Comparison of ENCODE assay signal across 19 mouse cellular contexts in the genomic region with DNA sequence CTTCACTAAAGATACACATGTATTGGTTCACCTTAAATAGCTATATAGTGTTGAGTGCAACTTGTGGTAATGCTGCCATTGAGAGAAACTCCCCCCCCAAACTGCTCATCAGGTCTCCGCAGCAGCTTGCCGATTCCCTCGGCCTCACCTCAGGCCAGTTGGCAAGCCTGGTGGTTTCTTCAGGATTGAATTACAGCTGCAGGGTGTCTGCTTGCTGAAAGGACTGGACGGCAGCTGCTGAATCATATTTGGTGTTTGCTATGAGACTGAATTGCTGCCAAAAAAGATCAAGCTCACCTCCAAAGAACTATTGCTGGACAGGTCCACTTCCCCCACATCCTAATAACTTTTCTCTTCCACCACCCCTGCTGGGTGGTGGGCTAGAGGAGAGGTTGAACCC.
DNase-seq lines count a peak whose midpoint lies in the region; ATAC-seq and TF ChIP-seq lines count a peak whose summit lies in the region.
"Had no signal": no experiment of that assay in that cellular context is flagged by ENCODE, and none has a peak within 500 bp of the region (broad histone marks: within the 10 kb centered on the region; RNA-seq: fewer than 3 reads in every experiment).

No protein-coding gene starts in this region.

- intact Hi-C loops in heart, adult 2 months (cut with DNase I): no loop called here

- DNase-seq in heart, postnatal 4 days: peak; percentile 12
- DNase-seq in heart, adult 2 months: no peak
- DNase-seq in embryonic facial prominence, embryonic 10.5 days (ENCODE audit: low spot score): peak; percentile 39
- peak; percentile 20 for DNase-seq in gastrocnemius, postnatal 25 days
- DNase-seq in hindbrain, postnatal 0 days (ENCODE audit: low spot score): no peak
- DNase-seq: cerebellum, adult 2 months; cerebellum, postnatal 36 days; kidney, adult 9 months; liver; right cerebral cortex, postnatal 4 days had no signal

- H3K4me1 ChIP-seq in heart, adult 2 months (ENCODE audit: control insufficient read depth, insufficient read depth, low read length): no peaks in the 10 kb centered on the region
- H3K4me1 ChIP-seq in embryonic facial prominence, embryonic 10.5 days: peaks cover 62% of the 10 kb centered on the region
- H3K4me1 ChIP-seq in hindbrain, postnatal 0 days (ENCODE audit: insufficient read depth, low read length): no peaks in the 10 kb centered on the region
- peaks cover 10% of the 10 kb centered on the region; the same call in 1 of the 2 replicates for H3K4me1 ChIP-seq in kidney, embryonic 15.5 days
- H3K4me1 ChIP-seq: intestine, embryonic 15.5 days; midbrain, embryonic 15.5 days had no signal

- H3K9me3 ChIP-seq in embryonic facial prominence, embryonic 10.5 days: no peaks in the 10 kb centered on the region
- no peaks in the 10 kb centered on the region for H3K9me3 ChIP-seq in hindbrain, postnatal 0 days (ENCODE audit: low read length)
- H3K9me3 ChIP-seq in kidney, embryonic 15.5 days (replicated peaks): no peaks in the 10 kb centered on the region
- H3K9me3 ChIP-seq: intestine, embryonic 15.5 days; midbrain, embryonic 15.5 days had no signal

- H3K4me2 ChIP-seq in hindbrain, postnatal 0 days (ENCODE audit: low read depth, low read length): no peak overlapping the region
- H3K4me2 ChIP-seq in kidney, embryonic 15.5 days: no peak overlapping the region
- H3K4me2 ChIP-seq: heart, embryonic 11.5 days; hindbrain, embryonic 14.5 days; intestine, embryonic 15.5 days; midbrain, embryonic 15.5 days had no signal

- no peaks in the 10 kb centered on the region for H3K36me3 ChIP-seq in heart, adult 2 months (ENCODE audit: control insufficient read depth, insufficient read depth, low read length)
- H3K36me3 ChIP-seq in C2C12 (ENCODE audit: control insufficient read depth, insufficient read depth): no peaks in the 10 kb centered on the region
- H3K36me3 ChIP-seq in embryonic facial prominence, embryonic 10.5 days (replicated peaks): no peaks in the 10 kb centered on the region
- no peaks in the 10 kb centered on the region for H3K36me3 ChIP-seq in hindbrain, postnatal 0 days (ENCODE audit: insufficient read depth, low read length)
- H3K36me3 ChIP-seq in kidney, embryonic 15.5 days: no peaks in the 10 kb centered on the region
- H3K36me3 ChIP-seq: intestine, embryonic 15.5 days; midbrain, embryonic 15.5 days had no signal

- 53% methylated on average over 4 of the region's 4 CpGs for WGBS in heart, adult 2 months
- 23% methylated on average over 4 of the region's 4 CpGs for WGBS in embryonic facial prominence, embryonic 10.5 days
- 28% methylated on average over 4 of the region's 4 CpGs for WGBS in hindbrain, postnatal 0 days
- 23% methylated on average over 4 of the region's 4 CpGs for WGBS in kidney, embryonic 15.5 days

- H3K27me3 ChIP-seq in heart, adult 2 months (ENCODE audit: control insufficient read depth, insufficient read depth, low read length): no peaks in the 10 kb centered on the region
- H3K27me3 ChIP-seq in C2C12 (ENCODE audit: control insufficient read depth, insufficient read depth, insufficient read length): no peaks in the 10 kb centered on the region
- H3K27me3 ChIP-seq in embryonic facial prominence, embryonic 10.5 days (replicated peaks; ENCODE audit: low read depth, poor library complexity, severe bottlenecking): peaks cover 27% of the 10 kb centered on the region; the same call in 1 of the 2 replicates
- no peaks in the 10 kb centered on the region for H3K27me3 ChIP-seq in hindbrain, postnatal 0 days (ENCODE audit: insufficient read depth, low read length)
- H3K27me3 ChIP-seq in kidney, embryonic 15.5 days: no peaks in the 10 kb centered on the region
- H3K27me3 ChIP-seq: intestine, embryonic 15.5 days had no signal

- H3K9ac ChIP-seq in heart, adult 2 months (ENCODE audit: low read depth, low read length): no peak overlapping the region
- no peak overlapping the region for H3K9ac ChIP-seq in hindbrain, postnatal 0 days (replicated peaks; ENCODE audit: low read length)
- H3K9ac ChIP-seq in kidney, embryonic 15.5 days: no peak overlapping the region
- H3K9ac ChIP-seq: hindbrain, embryonic 14.5 days; intestine, embryonic 15.5 days; midbrain, embryonic 15.5 days had no signal

- no peak for TF ChIP-seq EP300 in heart, adult 2 months (IDR thresholded peaks at IDR 0.05; ENCODE audit: insufficient read depth, low read depth, low read length)

- no peak overlapping the region for H3ac ChIP-seq in C2C12 (ENCODE audit: control insufficient read depth, insufficient read length, low read depth)

- no peaks in the 10 kb centered on the region for H3K79me2 ChIP-seq in heart, adult 2 months (replicated peaks; ENCODE audit: control insufficient read depth, insufficient read depth, low read length)
- H3K79me2 ChIP-seq in C2C12 (ENCODE audit: control insufficient read depth, insufficient read depth): no peaks in the 10 kb centered on the region

- no peak for TF ChIP-seq POLR2A in heart, adult 2 months (IDR thresholded peaks at IDR 0.05; ENCODE audit: insufficient read depth, low read depth, low read length)

- TF ChIP-seq CTCF in heart, adult 2 months (IDR thresholded peaks at IDR 0.05): no peak
- no peak for TF ChIP-seq CTCF in C2C12 (IDR thresholded peaks at IDR 0.05; ENCODE audit: control insufficient read depth, insufficient read depth, insufficient read length)
- no peak for TF ChIP-seq CTCF in hindbrain, postnatal 0 days (IDR thresholded peaks at IDR 0.05; ENCODE audit: low read depth)

- no peak for ATAC-seq in hindbrain, postnatal 0 days
- no peak for ATAC-seq in kidney, embryonic 15.5 days (replicated peaks; ENCODE audit: low FRiP score)
- ATAC-seq: CD4-positive, CD25-positive, alpha-beta regulatory T cell, adult 4 months; forebrain, embryonic 16.5 days; intestine, embryonic 15.5 days; midbrain, embryonic 15.5 days had no signal

- H3K27ac ChIP-seq in heart, adult 2 months: no peak overlapping the region
- no peak overlapping the region; the same call in 1 of the 2 replicates for H3K27ac ChIP-seq in embryonic facial prominence, embryonic 10.5 days (replicated peaks)
- no peak overlapping the region for H3K27ac ChIP-seq in hindbrain, postnatal 0 days
- no peak overlapping the region for H3K27ac ChIP-seq in kidney, embryonic 15.5 days
- H3K27ac ChIP-seq: hindbrain, embryonic 14.5 days; intestine, embryonic 15.5 days; midbrain, embryonic 15.5 days had no signal

- no peaks in the 10 kb centered on the region for H3K79me3 ChIP-seq in C2C12 (ENCODE audit: low read depth)

- no peak overlapping the region for H3K4me3 ChIP-seq in heart, adult 2 months
- H3K4me3 ChIP-seq in C2C12 (ENCODE audit: insufficient read depth, poor library complexity, severe bottlenecking): no peak overlapping the region
- H3K4me3 ChIP-seq in embryonic facial prominence, embryonic 10.5 days: no peak overlapping the region
- no peak overlapping the region for H3K4me3 ChIP-seq in hindbrain, postnatal 0 days (ENCODE audit: low read length)
- no peak overlapping the region for H3K4me3 ChIP-seq in kidney, embryonic 15.5 days (replicated peaks)
- H3K4me3 ChIP-seq: erythroblast, embryonic 14.5 days; intestine, embryonic 15.5 days; midbrain, embryonic 15.5 days had no signal

TF ChIP-seq in C2C12, 6 proteins besides CTCF, POLR2A, EP300 and RAD21:
- peak; percentile 68 for TF ChIP-seq MYOD1 (IDR thresholded peaks at IDR 0.05; ENCODE audit: control insufficient read depth, insufficient read length, low read depth)
- TF ChIP-seq CEBPB (IDR thresholded peaks at IDR 0.05; ENCODE audit: low read depth): no peak

Comparison
In these comparisons a context has a peak if more than half of its experiments do, and no peak if none do; other contexts are left out.
1. DNase-seq: peak in heart, postnatal 4 days (single experiment), embryonic facial prominence, embryonic 10.5 days (single experiment) and gastrocnemius, postnatal 25 days (single experiment); none in heart, adult 2 months (0 of 2) and hindbrain, postnatal 0 days (single experiment).